Mouse (Mus musculus) liver, embryonic 14.5 days (tissue): ENCODE data around the gene Tfap2a.

Experiments used
- CTCF ChIP-seq: IDR thresholded peaks from 2 replicates; pipeline ENCODE4 v1.5.1; 2016; ENCODE audit warnings: antibody characterized with exemption, low read depth, control low read depth
- EP300 ChIP-seq: IDR thresholded peaks from 2 replicates; pipeline ENCODE4 v1.6.1; 2016; ENCODE audit warnings: antibody characterized with exemption, low read depth

- TF ChIP-seq CTCF (no peak), EP300 (no peak)
These were observed 25.7 kb downstream of the Tfap2a start for GRCm38 (mm10) chr13:40712526-40712832.
